Mouse (Mus musculus) embryo, embryonic 11 days (tissue): ENCODE results near the gene Inpp5d.

ENCODE experiments used
- DNase-seq: peaks from one replicate; pipeline ENCODE4 v3.0.0-alpha.2; 2015

The Inpp5d gene

DNA sequence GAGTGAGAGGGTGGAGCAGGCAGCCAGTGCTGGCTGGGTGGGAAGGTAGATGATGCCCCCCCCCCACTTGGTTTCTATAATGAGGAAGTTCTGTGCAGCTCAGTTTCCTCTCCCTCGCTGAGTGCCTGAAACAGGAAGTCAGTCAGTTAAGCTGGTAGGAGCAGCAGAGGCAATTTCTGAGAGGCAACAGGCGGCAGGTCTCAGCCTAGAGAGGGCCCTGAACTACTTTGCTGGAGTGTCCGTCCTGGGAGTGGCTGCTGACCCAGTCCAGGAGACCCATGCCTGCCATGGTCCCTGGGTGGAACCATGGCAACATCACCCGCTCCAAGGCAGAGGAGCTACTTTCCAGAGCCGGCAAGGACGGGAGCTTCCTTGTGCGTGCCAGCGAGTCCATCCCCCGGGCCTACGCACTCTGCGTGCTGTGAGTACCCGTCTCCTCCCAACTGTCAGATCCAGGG is at the start of gene Inpp5d:
Gene Inpp5d (plus strand): TSS at position 102 of the 458 bp plus-strand sequence.
- no peak for DNase-seq

DNA sequence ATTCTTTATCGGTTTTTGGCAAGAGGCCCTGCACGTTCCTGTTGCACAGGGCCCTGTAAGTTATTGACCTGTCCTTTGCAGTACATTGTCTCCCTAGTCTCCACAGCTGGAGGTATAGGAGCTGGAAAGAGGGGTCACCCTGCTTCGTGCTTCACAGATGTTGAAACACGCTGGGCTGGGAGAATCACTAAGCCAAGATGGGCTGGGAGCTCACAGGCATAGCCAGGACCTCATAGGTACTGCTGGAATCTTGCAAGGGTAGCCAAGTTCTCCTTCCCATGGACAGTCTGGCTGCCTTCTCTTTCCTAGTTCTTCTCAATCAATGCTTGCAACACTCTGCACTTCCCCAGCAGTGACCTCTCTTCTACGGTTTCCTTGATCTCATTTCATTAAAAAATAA is 46.9 kb upstream of the Inpp5d start:
- no peak for DNase-seq

DNA sequence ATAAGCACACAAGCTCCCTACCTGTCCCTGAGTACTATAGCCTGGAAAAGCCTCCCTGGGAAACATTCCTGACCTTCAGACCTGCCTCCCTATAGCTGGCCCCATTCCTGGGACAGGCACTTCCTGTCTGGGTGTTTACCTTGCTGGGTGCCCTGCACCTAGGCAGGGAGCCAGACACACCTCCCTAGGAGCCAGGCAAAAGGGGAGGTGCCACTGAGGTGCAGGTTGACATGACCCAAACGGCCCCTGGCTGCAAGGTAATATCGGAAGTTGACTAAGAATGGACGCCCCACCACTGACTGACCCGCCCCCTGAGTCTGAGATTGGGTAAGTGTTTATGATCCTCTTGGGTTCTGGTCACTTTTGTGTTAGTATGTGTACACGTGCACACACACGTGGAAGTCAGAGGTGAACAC is 46.3 kb upstream of the Inpp5d start, which contains the start of gene Ngef:
Gene Ngef (minus strand): TSS at position 71 of the 416 bp plus-strand sequence.
- no peak for DNase-seq

DNA sequence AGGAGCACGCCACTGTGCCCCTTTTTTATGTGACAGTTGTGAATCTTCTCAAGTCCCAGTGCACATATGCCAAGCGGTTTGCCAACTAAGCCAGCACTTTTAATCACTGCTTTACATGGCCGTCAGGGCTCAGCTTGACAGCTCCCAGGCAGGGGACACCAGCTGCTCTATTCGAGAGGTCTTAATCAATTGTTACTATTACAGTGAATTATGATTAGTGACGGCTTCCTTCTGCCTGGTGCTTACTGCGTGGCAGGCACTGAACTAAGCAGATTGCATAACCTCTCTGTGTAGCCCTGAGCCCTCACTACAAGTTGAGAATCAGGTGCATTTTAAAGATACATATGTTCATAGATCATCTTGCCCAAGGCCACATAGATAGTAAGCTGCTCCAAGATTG is 45.8 kb upstream of the Inpp5d start:
- peak; percentile 11 for DNase-seq

DNA sequence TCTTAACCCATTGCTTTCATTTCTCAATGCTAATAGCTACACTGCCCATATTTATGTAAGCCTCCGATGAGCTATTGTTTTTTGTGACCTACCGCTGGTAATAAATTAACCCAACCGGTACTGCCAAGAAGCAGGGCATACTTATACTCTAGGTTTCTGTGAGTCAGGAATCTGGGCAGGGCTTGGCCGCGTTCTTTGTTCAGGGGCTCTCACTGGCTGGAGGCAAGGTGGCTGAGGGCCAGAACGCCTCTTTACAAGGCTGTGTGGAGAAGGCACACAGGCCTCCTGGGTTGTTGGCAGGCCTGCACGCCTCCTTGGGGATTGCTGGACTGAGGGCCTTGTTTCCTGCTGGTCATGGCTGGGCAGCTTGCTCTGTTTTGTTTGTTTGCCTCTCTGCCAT is 45.3 kb upstream of the Inpp5d start:
- DNase-seq: no peak

DNA sequence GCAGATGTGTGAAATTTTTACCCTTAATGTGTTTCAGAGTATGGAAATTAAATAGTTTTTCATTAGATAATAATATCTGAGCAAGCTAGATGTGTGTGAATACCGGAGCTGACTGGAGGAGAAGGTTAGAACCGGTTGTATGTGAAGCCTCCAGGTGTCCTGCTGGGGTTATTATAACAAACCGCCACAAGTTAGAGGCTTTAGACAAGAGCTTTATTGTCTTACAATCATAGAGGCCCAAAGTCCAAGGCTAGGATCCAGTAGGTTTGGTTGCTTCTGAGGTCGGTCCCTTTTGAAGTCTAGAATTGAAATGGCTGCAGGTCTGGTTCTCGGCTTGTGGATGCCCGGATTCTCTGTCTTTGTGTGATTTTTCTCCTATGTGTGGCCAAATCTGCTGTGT is 41.1 kb upstream of the Inpp5d start:
- DNase-seq: no peak

DNA sequence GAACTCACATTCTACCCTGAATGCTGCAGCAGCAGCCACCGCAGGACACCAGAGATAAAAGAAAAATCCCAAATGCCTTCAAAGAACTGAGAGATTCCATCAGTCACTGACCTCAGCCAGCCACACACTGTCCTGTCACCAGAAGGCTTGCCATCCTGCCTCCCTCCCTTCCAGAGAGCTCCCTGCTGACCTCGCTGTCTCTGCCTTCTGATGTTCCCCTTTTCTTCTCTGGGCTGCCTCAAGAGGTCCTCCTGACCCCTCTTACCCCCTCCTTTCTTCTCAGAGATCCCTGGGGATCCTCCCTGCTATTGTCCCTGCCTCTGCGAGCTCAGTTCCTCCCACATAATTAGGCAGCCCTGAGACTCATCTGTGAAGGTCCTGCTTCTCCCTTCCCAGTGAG is 39.3 kb upstream of the Inpp5d start:
- DNase-seq: peak; percentile 45

DNA sequence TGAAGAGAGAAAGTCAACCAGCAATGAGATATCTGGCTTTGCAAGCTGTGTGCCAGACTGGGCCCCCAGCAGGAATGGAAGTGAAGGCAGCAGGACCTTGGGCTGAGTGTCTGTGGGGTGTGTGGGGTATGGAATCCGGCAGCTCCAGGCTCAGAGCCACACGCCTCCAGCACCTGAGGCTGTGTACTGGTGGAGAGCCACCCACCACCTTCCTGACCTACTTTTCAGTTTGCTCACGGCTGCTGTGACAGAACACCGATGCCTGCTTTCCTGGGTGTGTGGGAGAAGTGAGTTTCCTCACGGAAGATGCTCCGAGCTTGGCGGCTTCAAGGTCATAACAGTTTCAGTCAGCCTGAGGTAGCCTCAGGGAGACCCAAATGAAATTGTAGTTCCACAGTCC is 30.9 kb upstream of the Inpp5d start:
- no peak for DNase-seq

DNA sequence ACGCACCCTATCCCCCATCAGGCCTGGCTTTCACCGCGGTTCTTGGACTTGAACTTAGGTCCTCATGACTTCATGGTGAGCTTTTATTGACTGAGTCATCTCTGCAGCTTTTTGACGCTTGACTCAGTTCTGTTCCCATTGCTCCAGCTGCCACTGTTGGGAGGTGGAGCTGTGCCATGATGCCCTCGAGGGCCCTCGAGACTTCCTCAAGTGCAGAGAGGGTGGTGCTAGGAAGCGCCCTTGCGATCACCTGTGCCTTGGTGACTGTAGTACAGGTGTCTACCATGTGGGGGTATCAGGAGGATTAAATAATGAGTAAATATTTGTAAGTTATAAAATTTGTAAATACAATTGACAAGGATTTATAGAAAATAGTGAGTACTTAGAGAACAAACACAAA is 30.1 kb upstream of the Inpp5d start:
- no peak for DNase-seq

DNA sequence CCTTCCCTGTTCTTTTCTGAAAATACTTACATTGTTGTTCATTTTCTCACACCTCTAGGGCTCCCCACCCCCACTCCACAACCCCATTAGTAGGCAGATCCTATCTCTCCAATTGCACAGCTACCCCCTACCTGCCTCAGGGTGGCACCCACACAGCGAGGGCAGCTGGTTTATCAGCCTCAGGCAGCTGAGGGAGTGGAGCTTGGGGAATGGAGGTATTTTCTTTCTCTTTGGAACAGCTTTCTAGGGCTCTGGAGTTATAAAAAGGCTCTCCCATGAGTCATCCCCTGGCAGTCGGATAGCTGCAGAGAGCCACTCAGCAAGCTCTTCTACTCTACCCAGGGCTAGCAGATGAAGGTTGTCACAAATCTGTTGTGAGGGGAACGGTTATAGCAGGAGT is 25.9 kb upstream of the Inpp5d start:
- DNase-seq: no peak

DNA sequence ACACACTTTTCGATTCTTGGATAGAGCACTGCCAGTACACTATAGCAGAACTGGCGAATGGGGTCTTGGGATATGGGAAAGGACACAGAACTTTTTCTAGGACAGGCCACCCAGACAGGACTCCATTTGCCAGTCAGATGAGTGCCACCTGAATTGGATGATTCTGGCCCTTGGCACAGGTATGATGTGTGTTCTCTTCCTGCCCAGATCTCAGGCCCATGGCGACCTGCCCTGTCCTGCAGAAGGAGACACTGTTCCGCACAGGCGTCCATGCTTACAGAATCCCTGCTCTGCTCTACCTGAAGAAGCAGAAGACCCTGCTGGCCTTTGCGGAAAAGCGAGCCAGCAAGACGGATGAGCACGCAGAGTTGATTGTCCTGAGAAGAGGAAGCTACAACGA is 25.4 kb upstream of the Inpp5d start:
- no peak for DNase-seq

DNA sequence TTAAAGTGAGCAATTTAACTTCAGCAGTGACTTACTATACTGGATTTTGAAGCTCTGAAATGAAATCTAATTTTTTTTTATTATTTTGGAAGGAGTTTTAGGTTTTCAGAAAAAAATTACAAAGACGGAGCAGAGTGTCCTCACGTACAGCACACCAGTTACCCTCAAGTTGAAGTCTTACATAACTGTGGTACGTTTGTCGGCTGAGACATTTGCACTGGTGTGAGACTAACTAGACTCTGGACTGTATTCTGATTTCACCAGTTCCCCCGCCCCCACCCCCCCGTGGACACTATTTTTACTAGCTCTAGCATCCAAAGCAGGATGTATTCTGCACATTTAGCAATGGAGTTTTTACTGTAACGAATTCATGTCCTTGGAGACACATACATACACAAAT is 19.6 kb upstream of the Inpp5d start:
- no peak for DNase-seq

DNA sequence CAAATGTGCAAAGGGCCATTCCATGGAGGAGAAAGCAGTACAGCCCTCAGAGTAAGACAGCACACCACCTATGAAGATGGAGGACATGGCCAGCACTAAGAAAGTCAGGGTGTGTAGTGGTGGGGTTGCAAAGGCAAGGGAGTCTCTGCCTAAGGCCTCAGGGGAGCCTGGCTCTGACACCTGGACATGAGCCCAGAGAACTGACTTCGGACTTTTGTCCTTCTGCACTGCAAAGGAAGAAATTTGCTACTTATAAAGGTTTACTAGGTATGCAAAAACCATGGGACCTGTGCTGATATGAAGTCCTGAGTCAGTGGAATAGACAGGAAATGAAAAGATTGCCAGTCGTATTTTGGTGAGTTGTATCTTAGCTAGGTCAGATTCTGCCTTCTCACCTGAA is 18.3 kb upstream of the Inpp5d start:
- DNase-seq: no peak

DNA sequence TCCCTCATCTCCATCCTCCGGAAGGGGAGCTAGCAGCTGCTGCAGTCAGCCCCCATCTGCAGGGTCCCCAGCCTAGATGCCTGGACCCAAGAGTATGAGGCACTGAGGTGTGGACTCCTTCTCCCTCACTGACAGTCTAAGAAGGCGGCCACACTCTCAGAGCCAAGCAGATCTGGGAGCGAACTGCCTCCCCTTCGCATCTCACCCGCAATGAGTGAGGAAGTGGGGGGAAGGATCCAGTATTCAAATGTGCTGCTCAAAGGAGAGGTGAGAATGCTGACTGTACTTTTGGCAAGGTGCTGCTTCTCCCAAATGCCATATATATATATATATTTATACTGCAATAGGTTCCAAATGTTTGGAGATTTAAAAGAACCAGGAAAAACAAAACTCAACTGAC is 16.7 kb upstream of the Inpp5d start:
- DNase-seq: no peak

DNA sequence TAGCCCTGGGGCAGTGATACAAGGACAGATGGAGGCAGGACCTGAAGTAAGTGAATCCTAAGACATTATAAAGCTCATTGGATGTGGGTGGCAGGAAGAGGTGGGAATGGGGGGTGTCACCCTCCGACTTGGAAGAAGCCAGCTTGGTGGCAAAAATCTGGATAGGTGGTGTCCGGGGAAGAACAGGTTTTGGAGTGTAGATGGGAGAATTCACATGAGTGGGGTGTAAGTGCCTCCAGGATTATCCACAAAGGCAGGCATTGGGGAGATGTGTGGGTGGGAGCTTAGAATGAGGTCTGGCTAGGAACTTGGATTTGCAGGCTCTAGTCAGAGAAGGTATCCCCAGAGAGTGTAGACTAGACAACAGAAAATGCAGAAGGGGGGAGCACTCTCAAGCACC is 14.8 kb upstream of the Inpp5d start:
- no peak for DNase-seq

DNA sequence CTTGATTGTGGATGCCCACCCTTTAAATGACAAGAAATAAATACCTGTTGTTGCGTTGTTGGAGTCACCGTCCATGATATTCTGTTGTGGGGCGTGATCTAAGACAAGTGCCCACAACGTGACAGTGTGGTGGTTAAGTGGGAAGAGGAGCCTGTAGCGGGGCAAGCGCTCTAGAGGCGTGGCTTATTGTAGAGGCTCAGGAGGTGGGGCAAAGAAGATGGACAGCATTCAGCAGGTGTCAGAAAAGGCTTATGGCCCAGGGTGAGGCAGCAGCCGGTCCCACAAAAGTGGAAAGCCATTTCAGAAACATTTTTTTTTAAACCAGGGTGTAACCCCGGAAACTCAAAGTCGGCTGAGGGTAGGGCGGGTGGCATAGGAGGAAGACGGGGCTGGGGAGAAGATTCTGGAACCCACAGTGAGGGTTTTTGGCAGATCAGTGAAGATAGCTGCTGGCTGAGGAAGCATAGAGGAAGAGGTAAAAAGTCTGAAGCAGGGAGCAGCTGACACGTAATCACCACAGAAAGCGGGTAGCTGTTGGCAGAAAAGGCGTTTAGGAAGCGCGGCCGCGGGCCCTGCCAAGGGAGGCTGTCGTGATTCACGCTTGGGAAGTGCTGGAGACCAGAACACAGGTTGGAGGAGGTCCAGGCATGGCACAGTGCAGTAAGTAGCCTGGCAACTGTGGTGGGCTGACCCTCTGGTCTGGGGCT is 12.6 kb upstream of the Inpp5d start:
- DNase-seq: no peak

DNA sequence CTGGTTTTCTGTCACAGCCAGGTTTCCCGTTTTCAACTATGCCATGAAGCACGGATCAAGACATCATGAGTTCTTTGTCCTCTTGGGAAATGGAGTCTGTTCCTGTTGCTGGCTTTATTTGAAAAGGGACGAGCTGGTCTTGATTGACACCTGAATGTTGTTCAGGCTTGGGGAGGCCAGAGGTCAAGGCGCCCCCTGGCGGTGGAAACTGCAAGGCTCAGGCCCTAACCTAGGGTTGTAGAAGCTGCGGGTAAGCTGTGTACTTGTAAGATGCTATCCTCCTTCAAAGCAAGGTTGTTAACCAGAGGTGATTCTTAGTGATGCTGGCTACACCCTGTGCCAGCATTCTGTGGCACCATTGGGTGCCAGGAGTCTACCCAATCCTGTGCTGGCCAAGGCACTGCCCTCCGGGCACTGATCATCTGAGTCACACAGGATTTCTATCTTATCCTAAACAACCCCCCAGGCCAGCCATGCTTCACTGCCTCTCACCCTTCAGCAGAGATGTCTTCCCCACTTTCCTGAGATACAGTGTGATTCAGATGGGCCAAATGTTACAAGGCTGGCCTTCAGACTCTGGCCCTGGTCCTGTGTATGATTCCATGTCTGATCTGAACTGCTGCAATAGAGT is 11.6 kb upstream of the Inpp5d start:
- DNase-seq: peak; percentile 60

DNA sequence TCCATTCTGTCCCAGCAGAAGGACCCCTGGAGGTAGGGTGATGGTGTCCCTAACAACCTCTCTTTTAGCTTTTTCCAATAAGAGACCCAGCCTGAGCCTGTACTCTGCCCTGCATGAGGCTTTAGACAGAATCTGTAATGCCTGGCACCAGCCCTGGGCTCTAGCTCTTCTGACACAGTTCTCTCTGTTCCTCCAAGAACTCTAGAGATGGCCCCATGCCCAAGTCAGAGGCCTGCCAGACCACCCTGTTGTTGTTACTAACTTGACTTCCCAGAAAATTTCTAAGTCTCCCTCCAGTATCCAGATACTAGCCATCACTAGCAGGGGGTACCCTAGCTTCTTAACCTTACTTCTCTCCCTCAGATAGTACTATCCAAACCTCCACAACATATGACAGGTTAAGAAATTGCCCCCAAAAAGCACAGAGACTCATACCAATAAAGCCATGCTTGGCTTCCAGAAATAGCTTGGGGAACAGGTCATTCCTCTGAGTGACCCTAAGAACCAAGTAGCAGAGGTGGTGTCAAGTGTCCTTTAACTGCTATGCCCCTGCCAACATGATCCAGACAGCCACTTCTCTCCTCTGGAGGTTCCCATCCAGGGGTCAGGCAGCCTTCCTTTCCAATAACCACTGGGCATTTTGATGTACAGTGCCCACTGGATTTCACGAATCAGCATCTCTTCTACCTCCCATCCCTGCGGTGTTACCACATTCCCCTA is 5.4 kb upstream of the Inpp5d start:
- DNase-seq: no peak

DNA sequence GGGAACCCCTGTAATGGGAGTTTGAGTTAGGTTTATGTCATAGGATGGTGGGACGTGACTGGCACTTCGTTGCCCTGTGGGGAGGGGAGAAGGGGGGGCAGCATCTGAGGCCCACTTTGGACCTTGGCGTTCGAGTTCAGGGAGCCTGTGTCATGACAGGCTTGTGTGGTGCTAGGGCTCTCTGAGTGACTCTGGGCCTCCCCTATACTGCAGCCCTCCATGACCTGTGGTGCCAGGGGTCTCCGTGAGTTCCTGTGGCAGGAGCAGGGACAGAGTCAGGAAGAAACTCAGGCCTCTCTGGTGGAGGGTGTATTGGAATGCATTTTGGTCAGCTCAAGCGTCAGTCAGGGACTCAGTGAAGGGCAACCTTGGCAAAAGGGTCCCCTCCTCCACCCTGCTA is 581 bp downstream of the Inpp5d start:
- DNase-seq: no peak

DNA sequence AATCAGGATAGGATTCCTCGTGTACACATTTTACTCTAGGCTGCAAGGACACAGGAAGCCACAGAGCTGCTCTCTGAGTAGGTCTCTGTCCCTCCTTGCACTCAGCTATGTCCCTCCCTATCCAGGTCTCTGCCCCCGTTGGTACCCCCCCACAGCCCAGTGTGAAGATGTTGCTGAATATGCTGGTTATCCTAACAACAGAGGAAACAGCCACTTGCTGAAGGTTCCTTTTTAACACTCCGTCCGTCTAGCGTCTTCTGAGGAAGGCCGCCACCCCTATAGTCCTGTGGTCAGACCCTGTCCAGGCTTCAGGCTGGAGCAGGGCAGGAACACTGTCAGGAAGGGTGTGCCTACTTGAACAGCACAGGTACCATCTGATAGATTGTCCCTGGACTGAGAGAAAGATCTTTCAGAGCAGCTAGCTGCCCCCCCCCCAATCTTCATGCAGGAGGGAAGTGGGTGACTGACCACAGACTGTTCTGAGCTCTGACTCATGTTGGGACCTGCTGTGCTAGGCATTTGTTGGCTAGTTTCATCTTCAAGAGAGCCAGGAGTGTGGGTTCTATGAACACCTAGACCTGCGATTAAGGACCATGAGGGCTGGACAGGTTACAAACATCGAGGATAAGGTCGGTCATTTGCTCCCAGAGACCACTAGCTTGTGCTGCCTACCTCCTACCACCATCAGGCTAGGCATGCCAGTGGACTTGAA is 1.2 kb downstream of the Inpp5d start:
- no peak for DNase-seq

DNA sequence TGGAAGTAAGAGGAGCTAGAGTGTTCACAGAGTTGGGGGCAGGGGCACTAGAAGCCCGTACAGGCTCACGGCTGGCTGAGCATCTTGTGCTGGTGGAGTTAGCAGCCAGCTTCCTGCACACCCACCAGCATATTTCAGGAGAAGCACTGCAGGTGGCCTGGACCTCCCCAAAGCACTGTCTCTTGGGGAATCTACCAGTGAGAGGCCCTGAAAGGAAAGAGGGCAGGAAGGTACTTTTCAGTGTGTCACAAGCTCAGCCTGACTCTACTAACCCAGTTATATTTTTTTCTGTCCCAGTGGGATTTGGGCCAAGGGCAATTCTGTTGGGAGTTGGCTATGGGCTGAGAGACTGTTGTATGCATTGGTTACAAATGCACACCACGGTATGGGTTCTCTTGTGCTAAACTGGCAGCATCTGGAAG is 1.8 kb downstream of the Inpp5d start:
- no peak for DNase-seq

DNA sequence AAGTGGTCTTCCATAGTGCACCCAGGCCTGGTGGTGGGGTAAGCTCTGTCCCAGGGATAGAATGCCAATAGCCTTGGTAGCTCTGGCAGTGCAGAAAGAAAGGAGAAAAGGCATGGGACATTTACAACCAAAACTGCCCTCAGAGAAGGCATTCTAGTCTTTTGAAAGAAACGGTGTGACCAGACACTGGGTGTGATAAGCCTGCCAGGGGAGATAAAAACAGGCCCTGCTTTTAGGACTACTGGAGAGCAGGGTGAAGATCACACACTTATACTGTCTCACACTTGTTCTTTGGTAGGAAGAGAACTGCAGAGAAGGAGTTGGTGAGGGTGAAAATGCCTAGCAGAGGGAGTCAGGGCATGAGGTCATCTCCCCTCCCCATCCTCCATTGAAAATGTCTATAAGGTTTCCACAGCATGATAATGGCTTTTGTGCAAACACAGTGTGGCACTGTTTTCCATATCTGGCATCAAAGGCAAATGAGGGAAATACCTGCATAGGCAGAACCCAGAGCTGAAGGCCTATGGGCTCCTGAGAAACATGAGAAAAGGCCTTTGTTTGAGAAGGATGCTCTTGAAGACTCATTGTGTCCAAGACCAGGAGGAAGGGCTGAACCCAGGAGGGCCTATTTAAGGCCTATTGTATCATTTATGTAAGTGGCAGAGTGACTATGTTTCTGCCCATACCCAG is 4.0 kb downstream of the Inpp5d start:
- no peak for DNase-seq

DNA sequence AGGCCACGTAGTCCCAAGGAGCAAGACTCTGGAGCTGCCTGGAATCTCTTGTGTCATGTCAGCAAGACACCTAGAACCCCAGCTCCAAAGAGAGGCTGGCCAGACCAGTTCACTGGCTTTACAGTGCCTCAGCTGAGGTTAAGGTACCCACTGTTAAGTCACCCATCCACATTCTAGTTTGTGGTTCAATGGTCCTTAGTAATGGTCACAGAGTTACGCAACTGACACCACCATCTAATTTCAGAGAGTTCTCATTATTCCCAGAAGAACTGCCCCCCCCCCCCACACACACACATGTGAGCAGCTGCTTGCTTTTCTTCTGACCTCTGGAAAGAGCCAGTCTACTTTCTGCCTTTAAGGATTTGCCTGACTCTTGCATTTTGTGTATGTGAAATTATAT is 4.7 kb downstream of the Inpp5d start:
- no peak for DNase-seq
